Mouse (Mus musculus) WW6 (cell line): ENCODE measurements around the gene Rhobtb1.

Source experiments
- DNase-seq: peaks from one replicate; pipeline ENCODE4 v3.0.0-alpha.2; 2013; ENCODE audit warnings: low read depth, low spot score

Gene Rhobtb1

GRCm38 (mm10) chr10:69245906-69246668, 94.9 kb downstream of the Rhobtb1 start:
- DNase-seq, result no peak

GRCm38 (mm10) chr10:69246762-69247161, 95.5 kb downstream of the Rhobtb1 start:
- DNase-seq, result no peak

DNA sequence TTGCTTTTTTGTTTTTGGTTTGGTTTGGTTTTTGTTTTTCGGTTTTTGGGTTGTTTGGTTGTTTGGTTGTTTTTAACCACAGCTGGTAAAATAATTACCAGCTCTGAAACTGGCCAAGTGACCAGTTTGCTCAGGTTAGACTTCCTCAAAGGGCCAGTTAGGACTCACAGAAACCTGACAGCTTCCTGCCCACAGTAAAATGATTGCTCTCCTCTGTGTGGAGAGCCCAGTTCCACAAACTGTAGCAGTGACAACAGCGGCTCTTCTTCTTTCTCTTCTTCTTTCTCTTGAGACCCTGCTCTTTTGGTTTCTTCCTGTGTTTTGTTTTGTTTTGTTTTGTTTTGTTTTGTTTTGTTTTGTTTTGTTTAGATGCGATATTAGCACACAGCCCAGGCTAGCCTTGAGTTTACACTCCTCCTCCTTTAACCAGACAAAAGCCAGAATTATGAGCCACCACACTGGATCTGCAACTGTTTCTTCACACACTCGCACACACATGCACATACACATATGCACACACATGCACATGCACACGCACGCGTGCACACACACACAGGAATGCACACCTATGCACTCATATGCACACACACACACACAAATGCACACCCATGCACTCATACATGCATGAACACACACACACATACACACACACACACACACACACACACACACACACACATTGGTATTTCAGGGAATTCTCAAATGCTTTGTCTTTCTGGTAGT, 96.2 kb downstream of the Rhobtb1 start:
- no peak for DNase-seq

DNA sequence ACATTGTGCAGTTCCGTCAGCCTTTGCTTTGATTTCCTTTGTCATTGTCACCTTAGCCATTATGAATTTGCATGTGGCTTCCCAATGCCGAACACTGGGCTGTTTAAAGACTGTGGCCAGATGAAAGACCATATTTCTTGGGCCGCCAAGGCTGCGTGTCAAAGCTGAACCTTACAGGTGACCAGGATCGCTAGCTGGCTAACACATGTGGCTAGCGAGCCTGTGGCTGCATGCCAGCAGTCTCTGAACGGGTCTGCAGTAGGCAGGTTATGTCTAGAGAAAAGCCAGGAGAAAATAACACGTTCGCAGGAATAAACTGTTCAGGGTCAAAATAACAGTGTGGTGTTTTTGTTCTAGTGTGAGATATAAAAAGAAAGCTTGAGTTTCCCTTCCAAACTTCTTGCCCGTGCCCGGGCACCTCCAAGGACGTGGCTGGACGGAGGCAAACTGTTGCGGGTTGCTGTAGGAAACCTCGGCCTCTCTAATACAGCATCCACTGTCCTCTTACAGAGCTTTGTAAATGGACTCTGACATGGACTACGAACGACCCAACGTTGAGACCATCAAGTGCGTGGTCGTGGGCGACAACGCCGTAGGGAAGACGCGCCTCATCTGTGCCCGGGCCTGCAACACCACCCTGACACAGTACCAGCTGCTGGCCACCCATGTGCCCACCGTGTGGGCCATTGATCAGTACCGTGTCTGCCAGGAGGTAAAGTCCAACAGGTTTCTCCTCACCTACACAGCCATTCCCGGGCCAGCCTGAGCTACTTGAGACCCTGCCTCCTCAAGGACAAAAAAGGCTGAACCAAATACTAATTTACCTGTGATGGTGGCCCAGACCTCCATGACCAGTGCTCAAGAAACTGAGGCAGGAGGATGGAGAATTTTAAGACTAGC, 97.3 kb downstream of the Rhobtb1 start:
- no peak for DNase-seq

DNA sequence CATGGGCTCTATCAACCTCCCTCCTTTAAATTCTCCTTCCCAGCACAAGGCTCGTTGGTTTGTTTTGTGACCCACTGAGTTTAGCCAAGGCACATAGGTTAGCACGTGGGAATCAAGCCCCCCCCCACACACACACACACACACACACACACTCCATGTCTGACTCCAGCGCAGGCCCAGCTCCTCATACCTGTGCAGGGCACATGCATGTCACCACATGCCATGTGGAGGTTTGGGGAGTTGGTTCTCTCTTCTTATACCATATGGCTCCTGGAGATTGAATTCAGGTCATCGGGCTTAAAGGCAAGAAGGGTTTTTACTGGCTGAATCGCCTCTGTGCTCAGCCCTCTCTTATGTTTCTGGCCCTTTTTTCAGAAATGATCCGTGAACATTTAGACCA, 100.0 kb downstream of the Rhobtb1 start:
- DNase-seq, result no peak

- no peak for DNase-seq
Measured at GRCm38 (mm10) chr10:69252112-69253074, 101.2 kb downstream of the Rhobtb1 start.

DNA sequence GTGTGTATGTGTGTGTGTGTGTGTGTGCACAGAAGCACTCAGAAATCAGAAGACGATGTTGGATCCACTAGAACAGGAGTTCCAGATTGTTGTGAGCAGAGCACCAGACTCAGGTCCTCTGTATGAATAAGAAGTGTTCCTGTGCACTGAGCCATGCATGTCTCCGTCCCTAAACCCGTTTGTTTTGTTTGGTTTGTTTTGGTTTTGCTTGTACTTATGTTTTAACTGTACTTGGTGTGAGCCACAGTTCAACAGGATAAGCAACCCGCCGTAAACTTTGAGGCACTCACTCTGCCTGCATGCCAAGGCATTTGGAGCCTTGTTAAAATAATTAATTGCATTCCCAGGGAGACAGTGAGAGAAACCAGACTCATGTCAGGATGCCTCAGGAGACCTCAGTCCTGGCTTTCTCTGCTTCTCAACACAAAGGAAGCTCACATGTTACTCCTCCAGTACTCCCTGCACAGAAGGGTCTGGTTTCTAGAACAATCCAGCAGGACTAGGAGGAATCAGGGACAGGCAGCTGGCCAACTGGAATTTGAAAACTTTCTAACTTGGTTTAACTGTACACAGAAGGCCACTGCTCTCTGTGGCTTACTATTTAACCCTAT, 101.9 kb downstream of the Rhobtb1 start:
- no peak for DNase-seq

DNA sequence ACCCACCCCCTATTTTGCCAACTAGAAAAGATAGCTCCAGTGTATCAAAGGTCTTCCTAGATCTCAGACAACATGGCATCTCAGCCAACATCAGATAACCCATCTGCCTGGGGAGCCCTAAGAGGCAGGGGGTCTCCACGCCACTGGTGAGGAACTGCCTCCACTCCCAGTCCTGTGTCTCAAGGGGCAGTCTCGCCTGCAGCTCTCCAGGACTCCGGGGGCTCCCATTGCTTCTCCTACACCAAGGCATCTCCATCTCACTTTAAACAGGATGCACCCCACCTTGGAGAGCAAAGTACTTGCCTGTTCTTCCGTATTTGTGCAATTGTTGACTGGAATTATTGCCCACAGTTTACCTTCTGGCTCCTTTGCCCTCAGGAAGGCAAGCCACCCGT, 102.4 kb downstream of the Rhobtb1 start:
- DNase-seq, result no peak

DNA sequence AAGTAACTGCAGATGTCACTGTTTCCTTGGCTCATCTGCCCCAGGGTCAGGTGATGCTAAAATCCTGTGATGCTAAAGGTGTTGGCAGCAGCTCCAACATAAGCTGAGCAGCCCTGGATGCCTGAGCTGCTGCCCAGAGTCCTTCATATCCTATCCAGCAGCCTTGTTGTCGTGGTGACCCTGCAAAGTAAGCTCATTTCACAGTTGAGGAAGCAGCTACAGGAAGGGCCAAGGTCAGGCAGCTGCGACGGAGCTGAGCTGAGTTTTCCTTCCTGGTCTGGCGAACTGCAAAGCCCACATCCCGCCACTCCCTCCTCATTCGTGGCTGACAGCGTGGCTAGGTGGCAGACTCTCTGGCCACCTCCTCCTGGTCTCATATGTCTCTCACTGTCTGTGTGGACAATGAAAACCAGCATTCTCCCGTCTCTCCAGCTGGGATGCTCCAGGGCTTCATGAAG, 103.2 kb downstream of the Rhobtb1 start:
- DNase-seq, result no peak

DNA sequence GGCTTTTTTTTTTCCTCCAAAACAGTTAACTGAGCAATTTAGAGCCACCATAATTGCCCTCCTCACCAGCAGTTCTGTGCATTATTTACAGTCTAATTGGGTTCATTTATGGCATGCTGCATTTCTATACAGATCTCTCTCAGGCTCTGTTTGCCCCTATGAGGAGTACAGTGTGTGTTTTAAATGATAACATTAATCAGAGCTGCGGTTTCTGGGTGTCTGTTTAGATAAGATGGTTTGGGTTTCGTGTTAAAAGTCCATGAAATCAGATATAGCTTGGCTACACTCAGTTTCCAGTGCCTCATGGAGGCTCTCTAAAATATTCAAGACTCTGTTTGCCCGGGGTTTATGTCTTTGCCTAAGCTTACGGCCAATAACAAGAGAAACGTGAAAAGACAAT, 104.4 kb downstream of the Rhobtb1 start:
- DNase-seq, result no peak

- DNase-seq, result no peak
Measured at GRCm38 (mm10) chr10:69257592-69258133, 106.4 kb downstream of the Rhobtb1 start.

- DNase-seq, result no peak
Measured at GRCm38 (mm10) chr10:69258588-69258987, 107.4 kb downstream of the Rhobtb1 start.

DNA sequence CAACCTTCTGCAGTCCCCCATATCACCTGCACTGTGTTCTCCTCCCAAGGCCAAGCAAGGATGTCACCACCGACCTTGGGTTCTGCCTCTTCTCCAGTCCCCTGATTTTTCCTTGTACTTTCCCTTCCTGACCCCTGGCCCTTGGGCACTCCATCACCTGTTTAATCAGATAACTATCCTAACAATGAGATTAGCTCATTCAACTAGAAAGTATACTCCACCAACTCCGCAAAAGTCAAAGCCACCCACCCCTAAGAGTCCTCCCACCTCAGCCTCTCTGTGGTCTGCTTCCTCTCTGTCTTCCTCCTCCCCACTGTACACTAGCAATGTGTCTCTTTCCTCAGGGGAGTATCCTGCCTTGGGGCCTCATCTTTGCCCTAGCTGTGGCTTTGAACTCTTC, 107.9 kb downstream of the Rhobtb1 start:
- no peak for DNase-seq

- no peak for DNase-seq
Measured at GRCm38 (mm10) chr10:69259929-69260328, 108.7 kb downstream of the Rhobtb1 start.

DNA sequence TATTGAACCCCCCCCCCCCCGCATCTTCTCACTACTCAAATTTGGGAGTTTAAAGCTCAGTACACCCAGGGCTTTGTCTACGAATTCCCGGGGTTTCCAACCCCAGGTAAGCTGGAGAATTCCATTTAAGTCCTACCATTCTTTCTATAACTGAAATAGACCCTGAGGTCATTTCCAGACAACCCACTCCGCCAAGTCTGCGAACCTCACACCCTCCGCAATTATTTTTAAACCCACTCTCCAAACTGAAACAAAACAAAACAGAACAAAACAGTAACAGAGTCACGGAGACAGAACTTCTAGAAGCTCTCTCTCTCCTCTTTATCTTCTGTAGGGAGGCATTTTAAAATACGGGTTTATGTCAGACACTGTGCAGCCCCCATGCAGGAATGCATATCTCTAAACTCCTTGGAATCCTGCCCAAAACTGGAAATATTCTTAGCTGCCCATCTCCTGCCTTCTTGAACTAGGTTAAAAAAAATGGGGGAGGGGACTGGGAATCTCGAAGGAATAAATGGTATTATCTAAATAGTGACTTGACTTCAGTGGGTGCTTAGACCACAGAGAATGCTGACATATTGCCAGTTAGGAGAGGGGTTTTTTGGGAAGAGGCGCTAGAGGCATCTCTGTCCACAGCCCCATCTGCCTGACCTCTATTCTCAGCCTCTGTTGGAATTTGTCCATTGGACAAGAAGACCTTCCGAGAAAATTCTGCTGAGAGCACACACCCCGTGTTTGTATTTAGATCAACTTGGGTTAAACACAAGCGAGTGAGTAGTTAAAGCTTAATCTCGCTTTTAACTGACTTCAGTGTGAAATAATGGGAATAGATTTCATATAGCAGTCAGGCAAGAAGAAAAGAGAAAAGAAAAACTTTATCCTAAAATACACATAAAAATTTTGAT, 111.9 kb downstream of the Rhobtb1 start:
- no peak for DNase-seq

DNA sequence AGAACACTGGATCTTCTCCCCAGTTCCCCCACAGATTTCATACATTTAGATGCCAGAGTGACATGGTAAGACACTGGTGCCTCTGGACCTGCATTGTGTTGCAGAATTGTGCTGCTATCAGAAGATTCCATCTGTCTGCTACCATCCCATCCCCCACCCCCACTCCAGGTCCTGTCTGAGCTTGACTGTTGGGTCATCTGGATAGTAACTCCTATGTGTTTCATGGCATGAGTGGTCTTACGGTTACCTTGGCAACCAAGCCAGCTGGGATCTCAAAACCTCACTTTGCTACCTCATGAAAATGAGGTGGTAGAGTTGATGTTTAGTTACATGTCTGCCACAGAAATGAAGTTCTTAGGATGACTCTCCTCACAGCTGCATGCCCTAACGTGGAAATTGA, 112.7 kb downstream of the Rhobtb1 start:
- DNase-seq, result no peak

DNA sequence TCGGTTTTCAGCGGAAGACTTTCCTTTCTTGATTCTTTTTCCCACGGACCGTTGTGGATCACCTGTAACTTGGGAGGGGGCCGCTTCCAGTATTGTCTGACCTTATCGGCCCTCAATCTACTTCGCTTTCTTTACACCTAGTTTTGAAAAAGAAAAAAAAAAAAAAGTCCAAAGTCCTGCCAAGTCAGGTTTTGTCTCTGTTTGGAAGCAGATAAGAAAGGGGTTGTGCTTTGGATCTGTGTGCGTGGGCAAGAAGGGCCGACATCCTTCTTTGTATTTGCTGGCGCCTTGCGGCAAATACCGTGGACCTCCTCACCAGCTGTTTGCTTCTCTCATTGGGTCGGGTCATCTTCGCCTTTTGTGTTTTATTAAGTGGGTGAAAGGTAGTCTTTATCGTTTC, 114.2 kb downstream of the Rhobtb1 start:
- no peak for DNase-seq

GRCm38 (mm10) chr10:69268061-69268643, 116.9 kb downstream of the Rhobtb1 start:
- DNase-seq, result no peak

- no peak for DNase-seq
Measured at GRCm38 (mm10) chr10:69271436-69271835, 120.2 kb downstream of the Rhobtb1 start.
